Mouse (Mus musculus) neural tube, embryonic 14.5 days (tissue): Measurements from ENCODE around the gene C2cd2. TPM values are rescaled to one million over a fixed set of nuclear protein-coding genes. Genes with fewer than 3 reads are reported as not detected.
"Not testable (repeated sequence)": the region's sequence is repeated elsewhere in the genome, so short reads cannot be mapped to it uniquely, and the experiment has no call there.

Experiments used
- ATAC-seq: fragments of 200-750 bp; cut with Nextera tagmentation; 2 replicates; pipeline ENCODE4 v1.8.0; 2017; ENCODE audit warnings: low read depth, mild to moderate bottlenecking, moderate TSS enrichment, moderate library complexity
- H3K27ac ChIP-seq: fragments of 300-500 bp; sonication (generic); 2 replicates; pipeline ENCODE4 v1.5.1; 2014; ENCODE audit warnings: low read depth, mild to moderate bottlenecking, control low read depth, low read length, moderate library complexity, mixed read lengths
- H3K27me3 ChIP-seq: fragments of 300-500 bp; sonication (generic); 2 replicates; pipeline ENCODE4 v1.6.1; 2014; ENCODE audit warnings: low read length; ENCODE audit not compliant: control insufficient read depth, insufficient read depth
- H3K36me3 ChIP-seq: fragments of 300-500 bp; sonication (generic); 2 replicates; pipeline ENCODE4 v1.6.1; 2014; ENCODE audit warnings: low read length, mixed read lengths; ENCODE audit not compliant: control insufficient read depth, insufficient read depth
- H3K4me1 ChIP-seq: fragments of 300-500 bp; sonication (generic); 2 replicates; pipeline ENCODE4 v1.6.1; 2014; ENCODE audit warnings: low read length; ENCODE audit not compliant: control insufficient read depth, insufficient read depth
- H3K4me2 ChIP-seq: fragments of 300-500 bp; sonication (generic); 2 replicates; pipeline ENCODE4 v1.6.1; 2014; ENCODE audit warnings: mild to moderate bottlenecking, low read depth, low read length, control low read depth
- H3K4me3 ChIP-seq: fragments of 300-500 bp; sonication (generic); 2 replicates; pipeline ENCODE4 v1.5.1; 2014; ENCODE audit warnings: low read depth, low read length, control low read depth, mixed read lengths
- H3K9ac ChIP-seq: fragments of 300-500 bp; sonication (generic); replicated peaks from 2 replicates; pipeline ENCODE4 v1.6.1; 2014; ENCODE audit warnings: low read depth, mild to moderate bottlenecking, control low read depth, low read length, mixed read lengths
- H3K9me3 ChIP-seq: fragments of 300-500 bp; sonication (generic); 2 replicates; pipeline ENCODE4 v1.6.1; 2016; ENCODE audit warnings: low read length; ENCODE audit not compliant: control insufficient read depth
- WGBS: fragments of 180-500 bp; shearing (Covaris S2); extraction: QIAGEN DNeasy Blood & Tissue Kit; methylation state at CpG from one replicate; pipeline ENCODE4 v1.1.7; 2014; 5-methylcytosine and 5-hydroxymethylcytosine counted together
- polyA plus RNA-seq: library from polyadenylated mRNA; unstranded; fragments of >200 nt; fragmentation: Nextera tagmentation; extraction: Ambion mirVana; gene quantifications from 2 replicates; pipeline ENCODE4 v1.2.1, GENCODE M21; 2014

Gene C2cd2
- polyA plus RNA-seq = 15.0 and 19.1 TPM in 2 replicates

- Histone ChIP-seq H3K9ac (peak within 1 kb of the TSS; percentile 92), H3K36me3 (no peaks in the 10 kb centered on the region), H3K9me3 (no peaks in the 10 kb centered on the region), H3K27me3 (no peaks in the 10 kb centered on the region; the same call in 1 of the 2 replicates), H3K4me3 (peak within 1 kb of the TSS; percentile 75), H3K4me1 (peaks cover 10% of the 10 kb centered on the region; the same call in 1 of the 2 replicates), H3K27ac (peak within 1 kb of the TSS; percentile 99), H3K4me2 (peak within 1 kb of the TSS; percentile 84)
- ATAC-seq = peak; percentile 99
- under 1% methylated on average over 78 of the region's 78 CpGs for WGBS
Measured at GRCm38 (mm10) chr16:97962151-97962948, at the start of gene C2cd2, which contains the start of gene Zbtb21. TSS of gene C2cd2 (minus strand) at chr16:97962598. TSS of gene Zbtb21 (minus strand) at chr16:97962622.

- peak overlapping the region; percentile 48 for H3K4me3 ChIP-seq
- H3K4me2 ChIP-seq = peak overlapping the region; percentile 84
- H3K9ac ChIP-seq = peak overlapping the region; percentile 51; the same call in 1 of the 2 replicates
- under 1% methylated on average over 8 of the region's 8 CpGs for WGBS
- H3K36me3 ChIP-seq, H3K27me3 ChIP-seq, H3K4me1 ChIP-seq, H3K9me3 ChIP-seq: not testable (repeated sequence)
- ATAC-seq = peak; percentile 83
- peak overlapping the region; percentile 39; the same call in 1 of the 2 replicates for H3K27ac ChIP-seq
Measured at GRCm38 (mm10) chr16:97997383-97997731, 35.0 kb upstream of the C2cd2 start.

- peak; percentile 99 for ATAC-seq
- peak within 1 kb of the TSS; percentile 51; the same call in 1 of the 2 replicates for H3K9ac ChIP-seq
- H3K4me3 ChIP-seq = peak within 1 kb of the TSS; percentile 48
- no peaks in the 10 kb centered on the region for H3K9me3 ChIP-seq
- H3K4me2 ChIP-seq = peak within 1 kb of the TSS; percentile 84
- 0 out of 2 replicates have a peak, but pooled peaks cover 6% of the 10 kb centered on the region for H3K4me1 ChIP-seq
- 2% methylated on average over 22 of the region's 22 CpGs for WGBS
- H3K27ac ChIP-seq = peak within 1 kb of the TSS; percentile 48; the same call in 1 of the 2 replicates
- no peaks in the 10 kb centered on the region for H3K36me3 ChIP-seq
- no peaks in the 10 kb centered on the region for H3K27me3 ChIP-seq
Measured at GRCm38 (mm10) chr16:97996616-97997382, 34.4 kb upstream of the C2cd2 start, which contains the start of gene B230307C23Rik. TSS of gene B230307C23Rik (plus strand) at chr16:97997315.

GRCm38 (mm10) chr16:97995849-97996615, 33.6 kb upstream of the C2cd2 start:
- Histone ChIP-seq H3K36me3 (no peaks in the 10 kb centered on the region), H3K9ac (0 out of 2 replicates have a peak overlapping the region, but pooled peaks have one; percentile 11)

DNA sequence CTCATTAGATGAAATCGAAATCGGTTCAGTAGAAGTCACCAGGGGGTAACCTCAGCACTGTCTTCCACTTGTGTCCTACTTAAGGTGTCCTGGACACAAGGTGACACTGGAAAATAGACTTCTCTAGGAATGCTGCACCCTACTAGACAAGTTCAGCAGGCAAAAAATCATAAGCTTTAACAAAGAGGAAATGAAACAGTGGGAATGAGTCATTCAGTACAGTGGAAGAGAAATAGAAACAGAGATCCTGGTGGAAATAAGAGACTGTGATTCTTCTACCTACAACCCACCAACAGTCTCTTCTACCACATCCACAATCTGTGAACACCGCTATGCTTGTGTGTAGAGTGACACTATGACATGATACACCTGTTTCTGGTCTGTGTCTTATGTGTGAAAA, 30.1 kb upstream of the C2cd2 start:
- 78% methylated on average over 3 of the region's 3 CpGs for WGBS
- not testable (repeated sequence) for H3K27ac ChIP-seq, H3K9ac ChIP-seq, H3K4me2 ChIP-seq, H3K27me3 ChIP-seq, H3K9me3 ChIP-seq, H3K36me3 ChIP-seq, H3K4me3 ChIP-seq, ATAC-seq, H3K4me1 ChIP-seq

More at GRCm38 (mm10) chr16:97995849-97996615, 33.6 kb upstream of the C2cd2 start:
- peak overlapping the region; percentile 48 for H3K4me3 ChIP-seq
- H3K27me3 ChIP-seq = no peaks in the 10 kb centered on the region
- H3K9me3 ChIP-seq = no peaks in the 10 kb centered on the region
- 0 out of 2 replicates have a peak, but pooled peaks cover 6% of the 10 kb centered on the region for H3K4me1 ChIP-seq
- no peak for ATAC-seq
- peak overlapping the region; percentile 84 for H3K4me2 ChIP-seq
- no peak overlapping the region for H3K27ac ChIP-seq
- WGBS = 13% methylated on average over 1 of the region's 1 CpGs

DNA sequence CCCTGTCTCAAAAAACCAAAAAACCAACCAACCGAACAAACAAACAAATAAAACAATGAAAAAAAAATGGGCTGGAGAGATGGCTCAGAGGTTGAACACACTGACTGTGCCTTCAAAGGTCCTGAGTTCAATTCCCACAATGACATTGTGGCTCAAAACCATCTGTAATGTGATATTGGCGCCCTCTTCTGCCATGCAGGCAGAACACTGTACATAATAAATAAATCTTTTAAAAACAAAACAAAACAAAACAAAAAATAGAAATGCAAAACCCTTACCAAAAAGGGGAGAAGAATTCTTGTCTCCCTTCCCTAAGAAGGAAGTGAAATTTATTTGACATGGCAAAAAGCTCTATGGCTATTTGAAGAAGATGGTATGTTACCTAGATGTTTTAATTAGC, 29.1 kb upstream of the C2cd2 start:
- Histone ChIP-seq H3K4me1 (no peaks in the 10 kb centered on the region), H3K36me3 (no peaks in the 10 kb centered on the region), H3K4me3 (no peak overlapping the region), H3K4me2 (no peak overlapping the region), H3K9me3 (no peaks in the 10 kb centered on the region), H3K9ac (no peak overlapping the region), H3K27ac (no peak overlapping the region), H3K27me3 (no peaks in the 10 kb centered on the region)
- WGBS = 86% methylated on average over 2 of the region's 2 CpGs
- no peak for ATAC-seq

DNA sequence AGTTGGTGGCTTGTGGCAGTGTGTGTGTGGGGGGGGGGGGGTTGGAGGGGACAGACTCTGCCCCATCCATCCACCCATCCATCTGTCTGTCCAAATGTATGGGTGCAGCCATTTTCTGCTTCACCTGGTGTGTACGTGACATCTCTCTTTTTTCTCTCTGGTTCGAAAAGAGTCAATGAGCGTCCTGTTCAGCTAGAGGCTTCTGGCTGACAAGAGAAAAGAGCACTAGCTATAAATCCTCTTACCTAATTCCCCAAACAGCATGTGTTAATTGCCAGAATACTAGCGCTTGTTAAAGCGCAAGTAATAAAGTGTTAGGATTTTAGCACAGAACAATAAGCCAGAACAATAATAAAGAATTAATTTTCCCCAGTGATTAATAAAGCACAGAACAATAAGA, 22.2 kb upstream of the C2cd2 start:
- Histone ChIP-seq H3K4me1 (no peaks in the 10 kb centered on the region), H3K9ac (no peak overlapping the region), H3K27me3 (no peaks in the 10 kb centered on the region), H3K4me2 (no peak overlapping the region), H3K36me3 (no peaks in the 10 kb centered on the region), H3K4me3 (no peak overlapping the region), H3K9me3 (no peaks in the 10 kb centered on the region), H3K27ac (no peak overlapping the region)
- WGBS = 11% methylated on average over 5 of the region's 5 CpGs
- peak; percentile 68; the same call in 1 of the 2 replicates for ATAC-seq

GRCm38 (mm10) chr16:97981362-97981761, 19.0 kb upstream of the C2cd2 start:
- no peaks in the 10 kb centered on the region for H3K4me1 ChIP-seq
- no peak overlapping the region for H3K4me2 ChIP-seq
- no peaks in the 10 kb centered on the region for H3K27me3 ChIP-seq
- no peak overlapping the region for H3K4me3 ChIP-seq
- 86% methylated on average over 1 of the region's 1 CpGs for WGBS
- ATAC-seq = no peak
- H3K9ac ChIP-seq = no peak overlapping the region
- no peaks in the 10 kb centered on the region for H3K36me3 ChIP-seq
- no peaks in the 10 kb centered on the region for H3K9me3 ChIP-seq
- no peak overlapping the region for H3K27ac ChIP-seq
